Mouse (Mus musculus) myocyte (in vitro differentiated cells): ENCODE data around the gene Mvb12b.

Experiments
- CEBPB ChIP-seq: IDR thresholded peaks from 2 replicates; pipeline ENCODE4 v1.6.1; 2011; ENCODE audit warnings: mild to moderate bottlenecking, moderate library complexity; ENCODE audit not compliant: poor library complexity, insufficient read depth, severe bottlenecking
- E2F4 ChIP-seq: IDR thresholded peaks from one replicate; pipeline ENCODE4 v1.6.1; 2011; ENCODE audit warnings: mild to moderate bottlenecking, control low read depth, moderate library complexity; ENCODE audit not compliant: insufficient read depth
- MAX ChIP-seq: IDR thresholded peaks from one replicate; pipeline ENCODE4 v1.6.1; 2011; ENCODE audit warnings: low read depth, mild to moderate bottlenecking, control low read depth
- MYOD1 ChIP-seq, 3 experiments: IDR thresholded peaks; one replicate each; pipeline ENCODE4 v1.6.1; 2011; ENCODE audit warnings: control low read depth in 2 of 3, low read depth in 2 of 3, mild to moderate bottlenecking in 2 of 3, moderate library complexity in 1 of 3; ENCODE audit not compliant: insufficient read length in 2 of 3, control insufficient read depth in 1 of 3
- MYOG ChIP-seq, 3 experiments: IDR thresholded peaks; one replicate each; pipeline ENCODE4 v1.6.1; 2011; ENCODE audit warnings: control low read depth in 2 of 3, low read depth in 2 of 3, mild to moderate bottlenecking in 2 of 3; ENCODE audit not compliant: insufficient read length in 2 of 3, control insufficient read depth in 1 of 3, insufficient read depth in 1 of 3
- POLR2A ChIP-seq: IDR thresholded peaks from one replicate; pipeline ENCODE4 v1.6.1; 2011; ENCODE audit warnings: low read depth, mild to moderate bottlenecking, control low read depth, moderate library complexity; ENCODE audit not compliant: insufficient read length
- POLR2AphosphoS2 ChIP-seq: IDR thresholded peaks from one replicate; pipeline ENCODE4 v1.6.1; 2011; ENCODE audit warnings: low read depth, control low read depth; ENCODE audit not compliant: insufficient read length
- REST ChIP-seq: IDR thresholded peaks from one replicate; pipeline ENCODE4 v1.6.1; 2011; ENCODE audit warnings: mild to moderate bottlenecking, control low read depth, moderate library complexity; ENCODE audit not compliant: insufficient read depth, insufficient read length
- SRF ChIP-seq: IDR thresholded peaks from one replicate; pipeline ENCODE4 v1.6.1; 2011; ENCODE audit warnings: low read depth; ENCODE audit not compliant: control insufficient read depth, insufficient read length
- TCF12 ChIP-seq: IDR thresholded peaks from one replicate; pipeline ENCODE4 v1.6.1; 2011; ENCODE audit warnings: mild to moderate bottlenecking, control low read depth; ENCODE audit not compliant: poor library complexity, insufficient read depth, severe bottlenecking
- TCF3 ChIP-seq: IDR thresholded peaks from one replicate; pipeline ENCODE4 v1.6.1; 2011; ENCODE audit warnings: low read depth, control low read depth; ENCODE audit not compliant: insufficient read length
- USF1 ChIP-seq: IDR thresholded peaks from one replicate; pipeline ENCODE4 v1.6.1; 2011; ENCODE audit warnings: low read depth, mild to moderate bottlenecking, control low read depth, moderate library complexity

GRCm38 (mm10) chr2:33886386-33887327 lies 1.1 kb downstream of the Mvb12b start:
- TF ChIP-seq CEBPB (no peak), POLR2A (no peak), MYOD1 (IDR thresholded peaks at IDR 0.05; ENCODE audit: control insufficient read depth in 1 of 3, insufficient read length in 2 of 3, low read depth in 2 of 3) (no peak), MAX (no peak), E2F4 (no peak), POLR2AphosphoS2 (no peak), USF1 (peak; percentile 23), SRF (no peak), TCF12 (no peak), MYOG (IDR thresholded peaks at IDR 0.05; ENCODE audit: control insufficient read depth in 1 of 3, insufficient read depth in 1 of 3, insufficient read length in 2 of 3, low read depth in 2 of 3) (peak in 1 of 3 experiments; percentile 9), TCF3 (no peak), REST (no peak)
